Mouse (Mus musculus) R1 (cell line): ENCODE data around the gene Frrs1l.
A peak's percentile ranks its signal among the peaks of the same experiment; 100 is the strongest.

Experiments used
- DNase-seq: peaks from one replicate; pipeline ENCODE4 v3.0.0-alpha.2; 2018; ENCODE audit warnings: low read depth, low spot score

Frrs1l gene

DNA sequence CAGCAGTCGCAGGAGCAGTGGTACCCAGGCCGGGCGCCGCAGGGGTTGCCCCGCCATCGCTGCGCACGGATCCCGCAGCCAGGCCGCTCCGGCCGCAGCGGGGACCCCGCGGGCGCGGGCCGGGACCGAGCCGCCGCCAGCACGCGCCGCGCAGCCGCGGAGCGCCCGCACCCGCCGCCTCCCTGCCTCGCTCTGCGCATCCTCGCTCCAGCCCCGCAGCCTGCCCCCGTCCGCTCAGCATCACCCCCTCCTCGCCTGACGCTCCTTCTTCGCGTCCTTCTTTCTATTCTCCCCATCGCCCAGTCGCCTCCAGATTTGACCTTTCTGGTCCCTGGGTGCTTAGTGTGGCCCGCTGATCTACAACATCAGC is at the start of gene Frrs1l:
Gene Frrs1l (minus strand): TSS at position 177 of the 370 bp plus-strand sequence.
- peak; percentile 41 for DNase-seq

- DNase-seq = peak; percentile 59
Measured at GRCm38 (mm10) chr4:57039127-57040031, 49.2 kb upstream of the Frrs1l start.

DNA sequence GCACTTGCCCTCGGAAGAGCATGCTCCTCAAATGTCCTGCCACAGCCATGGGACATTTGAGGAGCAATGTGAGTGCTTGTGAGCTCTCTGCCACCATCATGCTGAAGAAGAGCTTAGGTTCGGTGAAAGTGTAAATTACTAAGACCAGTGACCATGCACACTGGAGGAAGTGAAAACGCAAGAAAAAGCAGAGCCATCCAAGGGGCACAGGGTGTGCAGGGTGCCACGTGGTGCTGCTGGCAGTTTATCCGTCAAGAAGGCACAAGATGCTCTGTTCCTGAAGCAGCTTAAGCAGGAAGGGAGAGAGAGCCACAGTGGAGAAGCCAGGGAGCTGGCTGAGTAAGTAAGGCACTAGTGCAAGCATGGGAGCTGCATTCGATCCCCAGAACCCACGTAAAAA is 47.4 kb upstream of the Frrs1l start:
- no peak for DNase-seq

DNA sequence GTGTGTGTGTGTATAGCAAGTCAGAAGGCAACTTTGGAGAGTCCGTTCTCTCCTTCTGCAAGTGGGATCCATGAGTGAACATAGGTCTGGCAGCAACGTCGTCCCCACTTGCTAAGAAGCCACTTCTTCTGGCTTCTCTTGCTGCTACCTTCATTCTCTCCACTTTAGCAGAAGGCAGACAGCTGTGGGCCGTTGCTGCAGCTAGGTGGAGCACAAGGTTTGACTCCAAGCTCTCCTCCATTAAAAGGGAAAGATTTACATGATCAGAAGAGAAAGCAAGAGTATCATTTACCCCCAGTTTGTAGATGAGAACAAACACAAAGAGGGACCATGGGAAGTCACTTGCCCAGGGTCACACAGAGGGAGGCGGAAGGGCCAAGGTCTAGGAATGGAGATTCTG is 44.0 kb upstream of the Frrs1l start:
- DNase-seq = no peak

- DNase-seq = no peak
Measured at GRCm38 (mm10) chr4:57031440-57031839, 41.2 kb upstream of the Frrs1l start.

- no peak for DNase-seq
Measured at GRCm38 (mm10) chr4:57027954-57028353, 37.8 kb upstream of the Frrs1l start.

DNA sequence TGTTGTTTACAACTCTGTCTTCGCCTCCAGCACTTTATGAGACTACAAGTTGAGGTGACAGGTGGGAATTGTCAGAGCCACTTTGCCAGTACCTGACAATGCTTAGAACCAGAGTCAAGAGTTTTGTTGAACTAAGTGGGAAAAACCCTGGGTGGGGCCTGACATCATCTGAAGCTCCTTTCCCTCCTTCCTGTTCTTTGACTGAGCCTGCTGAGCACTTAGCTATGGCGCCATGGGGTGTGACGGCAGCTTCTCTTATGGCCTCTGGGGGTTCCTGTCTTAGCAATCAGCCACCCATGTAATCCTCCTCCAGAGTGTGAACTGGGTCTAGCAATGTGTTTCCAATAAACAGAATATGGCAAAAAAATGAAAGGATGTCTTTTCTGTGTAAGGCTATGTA is 33.3 kb upstream of the Frrs1l start:
- peak; percentile 51 for DNase-seq

GRCm38 (mm10) chr4:57021288-57021687 is 31.1 kb upstream of the Frrs1l start:
- DNase-seq = peak; percentile 80

- peak; percentile 79 for DNase-seq
Measured at GRCm38 (mm10) chr4:57017229-57017628, 27.0 kb upstream of the Frrs1l start.

GRCm38 (mm10) chr4:57016366-57017171 is 26.4 kb upstream of the Frrs1l start:
- DNase-seq = no peak

DNA sequence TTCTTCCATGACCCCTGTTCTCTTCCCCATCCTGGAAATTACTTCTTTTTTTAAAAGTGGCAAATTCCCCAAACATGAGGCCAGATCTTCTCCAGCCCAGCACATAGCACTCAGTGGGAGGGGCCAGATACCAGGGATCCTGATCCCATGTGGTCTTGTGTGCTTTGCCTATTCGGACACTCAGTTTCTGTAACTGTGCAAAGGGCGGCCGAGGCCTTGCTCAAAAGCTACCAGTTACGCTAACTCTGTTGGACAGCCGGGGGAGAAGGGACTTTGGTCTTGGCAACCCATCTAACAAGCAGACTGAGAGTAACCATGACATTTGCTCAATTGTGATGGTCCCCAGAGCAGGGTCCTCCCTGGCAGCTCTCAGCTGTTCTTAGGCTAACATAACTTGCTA is 24.8 kb upstream of the Frrs1l start:
- DNase-seq = no peak

DNA sequence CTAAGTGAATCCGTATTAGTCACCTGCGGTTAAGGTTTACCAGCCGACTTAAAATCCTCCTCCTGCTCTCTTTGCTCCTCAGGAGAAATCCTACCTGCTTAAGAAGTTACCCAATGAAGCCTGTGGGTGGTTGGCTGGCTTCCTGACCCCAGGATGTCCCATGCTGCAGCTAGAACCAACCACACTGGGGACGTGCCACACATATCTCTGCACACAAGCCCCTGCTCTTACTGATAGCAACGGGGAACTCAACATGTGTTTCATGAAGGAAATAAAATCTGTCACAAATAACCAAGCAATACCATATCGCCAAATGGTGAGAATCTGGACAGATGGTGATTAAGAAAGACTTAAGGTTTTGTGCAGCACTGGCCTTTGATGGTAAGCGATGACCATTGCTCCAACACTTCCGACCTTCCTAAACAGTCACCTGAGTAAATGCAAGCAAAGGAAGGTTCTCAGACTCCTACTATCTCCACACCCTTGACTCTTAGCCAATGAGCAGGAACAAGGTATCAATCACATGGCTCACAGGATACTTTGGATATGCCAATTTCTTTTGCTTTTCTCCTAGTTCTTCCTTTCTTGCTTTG is 21.4 kb upstream of the Frrs1l start:
- no peak for DNase-seq

DNA sequence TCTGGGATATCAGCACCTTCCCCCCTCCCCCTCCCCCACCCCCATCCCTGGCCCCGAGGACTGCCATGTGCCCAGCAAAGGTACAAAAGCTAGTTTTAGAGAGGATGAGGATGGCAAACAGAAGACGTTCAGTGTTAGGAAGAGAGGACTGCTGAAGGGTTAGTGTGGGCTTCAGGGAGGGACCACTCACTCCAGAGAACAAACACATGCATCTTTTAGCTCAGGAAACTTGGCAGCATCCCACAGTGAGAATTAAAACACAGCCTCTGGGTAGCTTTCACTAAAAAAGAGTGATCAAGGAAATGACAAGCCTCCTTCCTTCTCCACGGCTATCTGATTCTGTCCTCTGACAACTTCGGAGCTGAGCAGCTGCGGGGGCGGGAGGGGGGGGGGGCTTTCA is 20.7 kb upstream of the Frrs1l start:
- no peak for DNase-seq

DNA sequence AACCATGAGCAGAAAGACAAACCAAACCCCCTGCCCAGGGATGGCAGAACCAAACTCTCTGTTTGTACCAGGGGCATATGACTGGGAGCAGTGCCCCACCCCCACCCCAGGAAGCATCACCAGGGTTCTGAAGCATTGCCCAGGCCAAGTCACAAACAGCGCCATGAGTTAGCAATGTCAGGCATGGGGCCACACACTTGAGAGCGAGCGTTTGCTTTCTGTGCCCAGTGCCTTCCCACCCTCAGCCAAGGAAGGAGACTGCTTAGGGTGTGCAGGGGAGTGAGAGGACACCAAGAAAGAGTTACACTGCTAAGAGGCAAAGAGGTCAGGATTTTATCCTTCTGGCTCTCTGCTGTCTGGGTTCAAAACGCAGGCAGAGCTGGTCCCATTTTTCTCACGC is 20.2 kb upstream of the Frrs1l start:
- DNase-seq = no peak

- DNase-seq = no peak
Measured at GRCm38 (mm10) chr4:57007717-57008116, 17.5 kb upstream of the Frrs1l start.

DNA sequence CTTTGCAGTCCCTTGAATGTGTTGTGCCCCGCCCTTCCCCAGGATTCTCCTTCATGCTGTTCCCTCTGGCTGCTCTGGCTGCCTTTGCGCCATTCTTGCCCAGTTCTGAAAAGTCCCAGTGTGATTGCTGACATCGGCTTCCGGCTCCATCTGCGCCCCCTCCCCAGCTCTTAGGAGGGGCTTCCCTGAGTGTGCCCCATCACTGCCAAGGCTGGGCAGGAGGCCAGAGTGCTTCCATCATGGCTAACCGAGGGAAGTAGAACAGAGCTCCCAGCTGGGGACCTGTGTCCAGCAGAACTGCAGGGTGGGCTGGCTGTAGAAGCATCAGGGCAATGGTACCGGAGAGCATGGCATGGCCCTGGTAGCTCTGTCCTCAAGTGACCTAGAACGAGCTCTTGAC is 14.8 kb upstream of the Frrs1l start:
- no peak for DNase-seq

- DNase-seq = no peak
Measured at GRCm38 (mm10) chr4:57003886-57004285, 13.7 kb upstream of the Frrs1l start.

GRCm38 (mm10) chr4:57002751-57003150 is 12.6 kb upstream of the Frrs1l start:
- DNase-seq = no peak

GRCm38 (mm10) chr4:57001437-57001836 is 11.2 kb upstream of the Frrs1l start:
- no peak for DNase-seq

DNA sequence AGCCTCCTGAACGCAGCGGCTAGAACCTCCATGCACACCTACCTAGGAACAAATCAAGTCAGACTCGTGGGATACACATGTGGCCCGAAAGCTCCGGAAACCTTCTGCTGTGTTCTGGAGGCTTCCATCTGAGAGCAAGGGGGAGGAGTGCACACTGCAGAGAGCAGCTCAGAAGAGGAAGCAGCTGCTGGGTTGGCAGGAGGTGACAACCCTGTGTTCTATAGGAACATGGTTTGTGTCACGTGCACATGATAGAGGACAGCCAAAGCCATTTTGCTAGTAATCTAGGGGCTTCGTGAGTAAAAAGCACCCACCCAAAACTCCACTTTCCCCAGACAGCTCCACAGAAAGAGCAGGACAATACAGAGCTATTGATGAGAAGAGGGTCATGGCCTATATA is 3.1 kb upstream of the Frrs1l start:
- DNase-seq = no peak

- no peak for DNase-seq
Measured at GRCm38 (mm10) chr4:56991951-56992350, 1.8 kb upstream of the Frrs1l start.

DNA sequence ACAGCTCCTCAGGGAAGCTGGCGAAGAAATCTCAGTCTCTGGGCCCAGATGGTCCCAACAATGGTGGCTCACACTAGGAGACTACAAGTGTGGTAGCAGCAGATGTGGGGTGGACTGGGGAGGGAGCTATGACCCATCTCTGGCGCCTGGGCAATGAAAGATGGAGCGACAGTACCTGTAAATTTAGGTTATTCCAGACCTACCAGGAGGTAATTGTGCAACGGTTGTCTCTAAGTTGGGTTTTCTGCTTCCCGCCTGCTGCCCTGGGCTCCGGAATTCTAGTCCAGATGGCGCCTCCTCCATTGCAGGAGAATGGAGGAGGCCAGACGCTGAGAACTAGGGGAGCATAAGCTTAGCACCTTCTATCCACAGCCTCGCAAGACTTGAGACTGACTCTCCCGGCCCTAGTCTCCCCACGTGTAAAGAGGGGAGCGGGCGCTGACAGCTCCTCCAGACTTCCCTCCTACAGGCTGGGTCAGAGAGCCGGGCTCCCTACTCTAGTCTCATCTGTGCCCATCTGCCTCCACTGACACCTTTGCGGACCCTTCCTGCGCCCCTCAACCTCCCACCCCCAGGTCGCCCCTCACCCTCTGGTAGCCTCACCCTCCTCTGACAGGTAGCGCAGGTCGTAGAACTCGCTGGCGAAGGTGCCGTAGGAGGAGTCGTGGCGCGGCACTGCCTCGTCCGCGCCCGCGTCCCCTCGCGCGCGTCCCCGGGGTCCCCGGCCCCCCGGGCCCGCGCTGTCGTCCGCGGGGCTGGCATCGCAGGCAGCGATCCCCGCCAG is 568 bp downstream of the Frrs1l start:
- DNase-seq = peak; percentile 58
